Mouse (Mus musculus) forebrain, embryonic 13.5 days (tissue): ENCODE data around the gene Wdr5b. TPM values are rescaled to one million over a fixed set of nuclear protein-coding genes. Genes with fewer than 3 reads are reported as not detected.
"Not testable (repeated sequence)": the region's sequence is repeated elsewhere in the genome, so short reads cannot be mapped to it uniquely, and the experiment has no call there.

Experiments
- ATAC-seq: fragments of 200-750 bp; cut with Nextera tagmentation; 2 replicates; pipeline ENCODE4 v1.8.0; 2017
- H3K27ac ChIP-seq: fragments of 300-500 bp; sonication (generic); 2 replicates; pipeline ENCODE4 v1.5.1; 2015; ENCODE audit warnings: inconsistent platforms, mild to moderate bottlenecking, moderate library complexity
- H3K27me3 ChIP-seq: fragments of 300-500 bp; sonication (generic); 2 replicates; pipeline ENCODE4 v1.6.1; 2015; ENCODE audit warnings: mild to moderate bottlenecking, inconsistent platforms
- H3K36me3 ChIP-seq: fragments of 300-500 bp; sonication (generic); 2 replicates; pipeline ENCODE4 v1.6.1; 2015; ENCODE audit warnings: mild to moderate bottlenecking, inconsistent platforms; ENCODE audit not compliant: poor library complexity, severe bottlenecking
- H3K4me1 ChIP-seq: fragments of 300-500 bp; sonication (generic); 2 replicates; pipeline ENCODE4 v1.6.1; 2015; ENCODE audit warnings: inconsistent platforms
- H3K4me2 ChIP-seq: fragments of 300-500 bp; sonication (generic); 2 replicates; pipeline ENCODE4 v1.6.1; 2015; ENCODE audit warnings: inconsistent platforms, mild to moderate bottlenecking, moderate library complexity
- H3K4me3 ChIP-seq: fragments of 300-500 bp; sonication (generic); 2 replicates; pipeline ENCODE4 v1.5.1; 2015; ENCODE audit warnings: mild to moderate bottlenecking, inconsistent platforms
- H3K9ac ChIP-seq: fragments of 300-500 bp; sonication (generic); 2 replicates; pipeline ENCODE4 v1.6.1; 2015; ENCODE audit warnings: mild to moderate bottlenecking, inconsistent platforms
- H3K9me3 ChIP-seq: fragments of 300-500 bp; sonication (generic); replicated peaks from 2 replicates; pipeline ENCODE4 v1.6.1; 2016; ENCODE audit warnings: inconsistent platforms
- WGBS: fragments of 180-500 bp; shearing (Covaris S2); methylation state at CpG from one replicate; pipeline ENCODE4 v1.1.7; 2015; 5-methylcytosine and 5-hydroxymethylcytosine counted together
- polyA plus RNA-seq: library from polyadenylated mRNA; unstranded; fragments of >200 nt; fragmentation: Nextera tagmentation; extraction: Ambion mirVana; gene quantifications from 2 replicates; pipeline ENCODE4 v1.2.1, GENCODE M21; 2015

Gene Wdr5b
- 13.1 and 13.3 TPM in 2 replicates for polyA plus RNA-seq

GRCm38 (mm10) chr16:36040640-36041624 lies at the start of gene Wdr5b:
TSS of gene Wdr5b (plus strand) at chr16:36041190.
- H3K4me2 ChIP-seq, result peak within 1 kb of the TSS; percentile 65
- peaks cover 27% of the 10 kb centered on the region for H3K36me3 ChIP-seq
- H3K4me1 ChIP-seq, result peaks cover 30% of the 10 kb centered on the region
- H3K9me3 ChIP-seq, result no peaks in the 10 kb centered on the region
- H3K27me3 ChIP-seq, result no peaks in the 10 kb centered on the region
- peak within 1 kb of the TSS; percentile 74 for H3K9ac ChIP-seq
- peak within 1 kb of the TSS; percentile 63 for H3K4me3 ChIP-seq
- WGBS, result 2% methylated on average over 39 of the region's 39 CpGs
- H3K27ac ChIP-seq, result peak within 1 kb of the TSS; percentile 78
- ATAC-seq, result peak; percentile 98

GRCm38 (mm10) chr16:35992391-35992790 lies 48.6 kb upstream of the Wdr5b start:
- peaks cover 13% of the 10 kb centered on the region; the same call in 1 of the 2 replicates for H3K4me1 ChIP-seq
- no peak overlapping the region for H3K27ac ChIP-seq
- WGBS, result 82% methylated on average over 1 of the region's 1 CpGs
- H3K36me3 ChIP-seq, result peaks cover 3% of the 10 kb centered on the region; the same call in 1 of the 2 replicates
- no peak overlapping the region for H3K9ac ChIP-seq
- no peak for ATAC-seq
- no peaks in the 10 kb centered on the region for H3K27me3 ChIP-seq
- H3K4me2 ChIP-seq, result no peak overlapping the region
- no peak overlapping the region for H3K4me3 ChIP-seq
- no peaks in the 10 kb centered on the region for H3K9me3 ChIP-seq

GRCm38 (mm10) chr16:35993316-35993715 lies 47.7 kb upstream of the Wdr5b start:
- Histone ChIP-seq H3K9me3 (no peaks in the 10 kb centered on the region), H3K4me2 (no peak overlapping the region), H3K4me3 (no peak overlapping the region), H3K4me1 (peaks cover 9% of the 10 kb centered on the region; the same call in 1 of the 2 replicates), H3K36me3 (peaks cover 3% of the 10 kb centered on the region; the same call in 1 of the 2 replicates), H3K9ac (no peak overlapping the region), H3K27ac (no peak overlapping the region), H3K27me3 (no peaks in the 10 kb centered on the region)
- WGBS, result 78% methylated on average over 3 of the region's 3 CpGs
- no peak for ATAC-seq

GRCm38 (mm10) chr16:35998852-35999251 lies 42.1 kb upstream of the Wdr5b start:
- not testable (repeated sequence) for H3K9ac ChIP-seq, H3K27ac ChIP-seq, H3K4me3 ChIP-seq, H3K9me3 ChIP-seq, H3K4me2 ChIP-seq, H3K4me1 ChIP-seq, H3K27me3 ChIP-seq, ATAC-seq
- 97% methylated on average over 4 of the region's 4 CpGs for WGBS
- peaks cover 17% of the 10 kb centered on the region for H3K36me3 ChIP-seq

GRCm38 (mm10) chr16:36008396-36008795 lies 32.6 kb upstream of the Wdr5b start:
- no peaks in the 10 kb centered on the region for H3K4me1 ChIP-seq
- H3K27ac ChIP-seq, result no peak overlapping the region
- no peaks in the 10 kb centered on the region for H3K27me3 ChIP-seq
- H3K9ac ChIP-seq, result no peak overlapping the region
- ATAC-seq, result no peak
- H3K36me3 ChIP-seq, result peaks cover 34% of the 10 kb centered on the region
- 91% methylated on average over 3 of the region's 3 CpGs for WGBS
- no peak overlapping the region for H3K4me2 ChIP-seq
- H3K4me3 ChIP-seq, result no peak overlapping the region
- H3K9me3 ChIP-seq, result no peaks in the 10 kb centered on the region

GRCm38 (mm10) chr16:36016335-36016734 lies 24.7 kb upstream of the Wdr5b start:
- no peak overlapping the region for H3K4me3 ChIP-seq
- no peaks in the 10 kb centered on the region for H3K27me3 ChIP-seq
- H3K4me1 ChIP-seq, result no peaks in the 10 kb centered on the region
- WGBS, result 98% methylated on average over 1 of the region's 1 CpGs
- no peaks in the 10 kb centered on the region for H3K9me3 ChIP-seq
- H3K36me3 ChIP-seq, result peaks cover 42% of the 10 kb centered on the region
- no peak for ATAC-seq
- H3K27ac ChIP-seq, result no peak overlapping the region
- H3K4me2 ChIP-seq, result no peak overlapping the region
- H3K9ac ChIP-seq, result no peak overlapping the region

GRCm38 (mm10) chr16:36028120-36028519 lies 12.9 kb upstream of the Wdr5b start:
- H3K4me1 ChIP-seq, H3K9me3 ChIP-seq, H3K27me3 ChIP-seq, H3K27ac ChIP-seq, H3K9ac ChIP-seq, H3K4me3 ChIP-seq, H3K4me2 ChIP-seq, ATAC-seq: not testable (repeated sequence)
- peaks cover 45% of the 10 kb centered on the region for H3K36me3 ChIP-seq
- WGBS, result 87% methylated on average over 1 of the region's 2 CpGs

GRCm38 (mm10) chr16:36041625-36042020 lies 633 bp downstream of the Wdr5b start:
- Histone ChIP-seq H3K36me3 (peaks cover 34% of the 10 kb centered on the region), H3K27ac (peak overlapping the region; percentile 78), H3K4me1 (peaks cover 30% of the 10 kb centered on the region), H3K4me3 (peak overlapping the region; percentile 63), H3K9ac (peak overlapping the region; percentile 74), H3K4me2 (peak overlapping the region; percentile 65), H3K9me3 (no peaks in the 10 kb centered on the region), H3K27me3 (no peaks in the 10 kb centered on the region)
- ATAC-seq, result no peak
- WGBS, result 31% methylated on average over 11 of the region's 11 CpGs

- Histone ChIP-seq H3K27me3 (no peaks in the 10 kb centered on the region), H3K36me3 (peaks cover 48% of the 10 kb centered on the region), H3K9me3 (no peaks in the 10 kb centered on the region), H3K4me2 (no peak overlapping the region), H3K9ac (no peak overlapping the region), H3K27ac (no peak overlapping the region), H3K4me1 (peaks cover 30% of the 10 kb centered on the region), H3K4me3 (no peak overlapping the region)
- 89% methylated on average over 10 of the region's 10 CpGs for WGBS
- no peak for ATAC-seq
Observed at GRCm38 (mm10) chr16:36043073-36043472, 2.1 kb downstream of the Wdr5b start.

GRCm38 (mm10) chr16:36043964-36044363 lies 3.0 kb downstream of the Wdr5b start:
- peaks cover 30% of the 10 kb centered on the region for H3K4me1 ChIP-seq
- H3K27me3 ChIP-seq, result no peaks in the 10 kb centered on the region
- no peak for ATAC-seq
- no peaks in the 10 kb centered on the region for H3K9me3 ChIP-seq
- H3K27ac ChIP-seq, result no peak overlapping the region
- H3K9ac ChIP-seq, result no peak overlapping the region
- peaks cover 57% of the 10 kb centered on the region for H3K36me3 ChIP-seq
- no peak overlapping the region for H3K4me2 ChIP-seq
- no peak overlapping the region for H3K4me3 ChIP-seq
- WGBS, result 93% methylated on average over 4 of the region's 4 CpGs

- peaks cover 16% of the 10 kb centered on the region for H3K4me1 ChIP-seq
- ATAC-seq, result no peak
- H3K4me2 ChIP-seq, result no peak overlapping the region
- H3K9me3 ChIP-seq, result no peaks in the 10 kb centered on the region
- no peak overlapping the region for H3K9ac ChIP-seq
- H3K27ac ChIP-seq, result no peak overlapping the region
- H3K4me3 ChIP-seq, result no peak overlapping the region
- peaks cover 92% of the 10 kb centered on the region for H3K36me3 ChIP-seq
- WGBS, result 90% methylated on average over 4 of the region's 4 CpGs
- H3K27me3 ChIP-seq, result no peaks in the 10 kb centered on the region
Observed at GRCm38 (mm10) chr16:36047538-36047937, 6.5 kb downstream of the Wdr5b start.

GRCm38 (mm10) chr16:36051491-36051890 lies 10.5 kb downstream of the Wdr5b start:
- 89% methylated on average over 6 of the region's 6 CpGs for WGBS
- no peaks in the 10 kb centered on the region for H3K4me1 ChIP-seq
- no peak overlapping the region for H3K4me3 ChIP-seq
- H3K27ac ChIP-seq, result no peak overlapping the region
- H3K9me3 ChIP-seq, result no peaks in the 10 kb centered on the region
- no peak overlapping the region for H3K4me2 ChIP-seq
- no peak for ATAC-seq
- peaks cover 63% of the 10 kb centered on the region for H3K36me3 ChIP-seq
- no peaks in the 10 kb centered on the region for H3K27me3 ChIP-seq
- H3K9ac ChIP-seq, result no peak overlapping the region
